Mouse (Mus musculus): ENCODE results near the gene Olfr1414.
"Not testable (repeated sequence)": the region's sequence is repeated elsewhere in the genome, so short reads cannot be mapped to it uniquely, and the experiment has no call there.

Olfr1414 gene

GRCm38 (mm10) chr1:92518561-92518960 lies at the start of gene Olfr1414:
Olfr1414 (minus strand) TSS chr1:92518661.
- no peak for DNase-seq (ENCODE audit: low spot score)

DNA sequence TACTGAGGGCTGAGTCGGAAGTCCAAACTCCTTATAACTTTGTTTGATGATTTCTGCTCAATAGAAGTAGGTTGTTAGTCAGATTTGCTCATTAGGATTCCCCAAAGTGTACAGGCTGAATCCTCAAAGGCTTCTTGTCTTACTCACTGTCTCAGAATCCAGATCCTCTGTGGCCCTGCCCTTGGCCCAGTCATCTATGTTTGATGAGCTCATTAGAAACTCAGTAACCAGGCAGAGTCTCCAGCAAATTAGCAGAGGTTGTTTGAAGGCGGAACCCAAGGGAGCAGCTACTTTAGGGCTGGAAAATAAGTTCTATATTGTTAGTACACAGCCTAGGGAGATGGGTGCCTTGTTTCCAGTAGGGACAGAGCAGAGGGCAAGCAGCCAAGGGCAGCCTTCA lies 27.5 kb upstream of the Olfr1414 start:
- no peak for DNase-seq (ENCODE audit: low spot score)

DNA sequence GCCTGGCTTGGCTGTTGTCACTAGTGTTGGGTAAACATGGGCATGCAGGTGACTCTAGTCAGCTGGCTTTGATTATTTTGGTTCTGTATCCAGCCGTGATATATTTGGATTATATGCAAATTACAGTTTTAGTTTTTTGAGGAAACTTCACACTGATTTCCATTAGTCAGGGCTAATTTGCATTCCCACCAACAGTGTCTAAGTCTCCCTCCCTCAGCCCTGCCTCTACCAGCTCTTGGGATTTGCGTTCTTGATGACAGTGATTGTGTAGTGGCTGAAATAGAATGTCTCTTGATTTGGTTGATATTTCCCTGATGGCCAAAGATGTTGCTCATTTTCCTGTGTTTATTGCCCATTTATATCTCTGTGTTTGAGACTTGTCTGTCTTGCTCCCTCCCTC lies 20.6 kb upstream of the Olfr1414 start:
- DNase-seq (ENCODE audit: low spot score): no peak

GRCm38 (mm10) chr1:92536972-92537371 lies 18.5 kb upstream of the Olfr1414 start:
- no peak for DNase-seq (ENCODE audit: low spot score)

DNA sequence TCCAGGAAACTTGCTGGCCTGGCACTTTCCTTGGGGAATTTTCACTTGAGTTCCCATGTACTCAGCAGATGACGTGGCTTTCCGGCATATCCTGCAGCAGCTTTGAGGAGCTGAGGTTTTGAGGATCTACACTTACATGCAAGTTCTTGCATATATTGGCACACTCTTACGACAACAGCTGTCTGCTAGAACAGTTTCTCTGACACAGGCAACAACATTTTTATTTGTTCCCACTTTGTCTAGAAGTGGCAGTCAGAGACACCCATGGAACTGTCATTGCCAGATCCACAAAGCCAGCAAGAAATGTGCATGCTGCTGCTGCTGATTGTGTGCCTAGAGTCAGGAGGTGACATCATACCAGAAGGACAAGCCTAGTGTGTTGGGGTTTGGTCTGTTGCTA lies 5.3 kb upstream of the Olfr1414 start:
- no peak for DNase-seq (ENCODE audit: low spot score)

DNA sequence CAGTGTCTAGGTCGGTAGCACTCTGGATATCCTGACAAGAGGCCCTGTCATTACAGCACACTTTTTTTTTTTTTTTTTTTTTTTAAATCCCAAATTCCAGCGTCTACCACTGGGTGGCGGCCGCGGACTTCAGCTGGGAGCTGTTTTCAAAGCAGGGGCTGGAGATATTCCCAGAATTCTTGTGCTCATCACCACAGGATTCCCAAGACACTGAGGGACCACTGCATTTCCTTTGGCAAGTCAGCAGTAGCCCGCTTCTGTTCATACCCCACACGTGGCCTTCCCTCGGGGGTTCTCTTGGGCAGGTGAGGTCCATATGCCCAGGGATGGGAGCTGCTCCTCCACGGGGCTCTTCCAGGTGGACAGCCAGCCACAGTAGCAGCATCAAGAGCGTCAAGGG lies 2.9 kb upstream of the Olfr1414 start:
- peak; percentile 43 for DNase-seq (ENCODE audit: low spot score)

DNA sequence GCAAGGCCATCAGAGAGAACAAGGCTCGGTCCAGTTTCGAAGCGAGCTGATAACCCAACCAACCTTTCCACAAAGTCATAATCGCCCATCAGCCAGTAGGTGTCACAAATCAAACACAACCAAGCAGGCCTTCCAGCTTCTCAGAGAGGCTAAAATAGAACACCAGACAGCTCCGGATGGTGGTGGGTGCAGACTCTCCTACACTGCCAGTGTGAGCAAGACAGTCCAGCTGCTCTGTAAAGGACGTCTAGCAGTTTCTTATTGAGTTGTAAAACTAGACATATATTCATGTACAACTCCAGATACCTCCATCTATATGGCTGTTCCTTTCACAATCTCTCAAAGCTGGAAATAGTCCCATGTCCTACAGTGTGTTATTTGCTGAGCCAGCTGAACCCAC lies 585 bp upstream of the Olfr1414 start:
- DNase-seq (ENCODE audit: low spot score): peak; percentile 29

- DNase-seq (ENCODE audit: low spot score): no peak
Measured at GRCm38 (mm10) chr1:92515390-92515789, 3.1 kb downstream of the Olfr1414 start.

DNA sequence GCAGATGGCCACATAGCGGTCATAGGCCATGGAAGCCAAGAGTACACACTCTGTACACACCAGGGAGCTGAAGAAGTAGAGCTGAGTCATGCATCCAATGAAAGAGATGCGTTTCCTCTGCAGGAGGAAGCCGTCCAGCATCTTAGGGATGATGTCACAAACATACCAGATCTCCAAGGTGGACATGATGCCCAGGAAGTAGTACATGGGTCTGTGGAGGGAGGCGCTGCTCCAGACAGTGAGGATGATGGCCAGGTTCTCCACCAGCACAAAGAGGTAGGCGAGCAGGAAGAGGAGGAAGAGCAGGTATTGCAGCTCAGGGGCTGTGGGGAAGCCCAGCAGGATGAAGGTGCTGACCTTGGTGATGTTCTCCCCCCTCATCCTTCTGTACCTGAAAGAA lies 6.8 kb downstream of the Olfr1414 start:
- not testable (repeated sequence) for DNase-seq (ENCODE audit: low spot score)

GRCm38 (mm10) chr1:92496001-92496400 lies 22.5 kb downstream of the Olfr1414 start, which contains the start of gene Olfr1415:
Olfr1415 (minus strand) TSS chr1:92496101.
- DNase-seq (ENCODE audit: low spot score): no peak

DNA sequence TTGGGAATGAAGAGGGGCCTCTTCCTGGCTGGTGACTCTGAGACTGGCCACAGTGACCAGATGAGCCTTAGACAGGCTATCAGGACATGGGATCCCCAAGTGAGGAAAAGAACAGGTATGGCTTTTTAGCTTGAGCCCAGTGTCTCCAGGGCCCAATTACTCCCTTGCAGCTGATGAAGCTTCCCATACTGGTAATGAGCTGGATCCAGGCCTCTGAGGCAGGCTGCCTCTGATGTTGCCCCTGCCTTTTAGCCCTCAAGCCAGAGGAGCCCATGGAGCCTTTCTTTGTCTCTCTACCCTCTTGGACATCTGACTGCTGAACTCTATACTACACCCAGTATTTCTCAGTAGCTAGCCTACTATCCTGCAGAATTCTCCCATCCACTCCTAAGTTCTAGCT lies 33.4 kb downstream of the Olfr1414 start, which contains the start of gene Olfr1416:
Olfr1416 (minus strand) TSS at position 101 of the 400 bp plus-strand sequence.
- no peak for DNase-seq (ENCODE audit: low spot score)

DNA sequence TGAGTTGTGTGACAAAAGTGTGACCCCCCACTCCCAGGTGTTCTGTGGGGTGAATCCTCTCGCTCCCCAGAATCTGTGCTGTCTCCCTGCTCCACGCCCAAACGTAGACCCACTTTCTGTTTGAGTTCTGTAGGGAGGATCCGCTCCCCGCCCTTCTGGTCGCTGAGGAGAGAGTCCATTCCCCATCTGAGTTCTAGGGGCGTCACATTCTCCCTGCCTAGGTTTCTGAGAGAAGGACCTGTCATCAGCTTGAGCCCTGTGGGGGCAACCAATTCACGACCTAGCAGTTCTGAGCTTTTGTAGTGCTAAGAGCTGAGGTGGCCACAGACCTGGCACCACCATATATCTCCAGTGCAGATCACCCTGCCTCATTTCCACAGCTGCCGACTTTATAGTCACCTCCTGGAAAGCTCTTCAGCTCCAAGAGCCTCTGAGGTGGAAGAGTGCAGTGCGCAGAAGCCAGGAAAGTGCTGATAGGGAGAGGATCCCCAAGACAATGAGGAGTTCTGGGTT lies 44.3 kb downstream of the Olfr1414 start:
- DNase-seq (ENCODE audit: low spot score): no peak

DNA sequence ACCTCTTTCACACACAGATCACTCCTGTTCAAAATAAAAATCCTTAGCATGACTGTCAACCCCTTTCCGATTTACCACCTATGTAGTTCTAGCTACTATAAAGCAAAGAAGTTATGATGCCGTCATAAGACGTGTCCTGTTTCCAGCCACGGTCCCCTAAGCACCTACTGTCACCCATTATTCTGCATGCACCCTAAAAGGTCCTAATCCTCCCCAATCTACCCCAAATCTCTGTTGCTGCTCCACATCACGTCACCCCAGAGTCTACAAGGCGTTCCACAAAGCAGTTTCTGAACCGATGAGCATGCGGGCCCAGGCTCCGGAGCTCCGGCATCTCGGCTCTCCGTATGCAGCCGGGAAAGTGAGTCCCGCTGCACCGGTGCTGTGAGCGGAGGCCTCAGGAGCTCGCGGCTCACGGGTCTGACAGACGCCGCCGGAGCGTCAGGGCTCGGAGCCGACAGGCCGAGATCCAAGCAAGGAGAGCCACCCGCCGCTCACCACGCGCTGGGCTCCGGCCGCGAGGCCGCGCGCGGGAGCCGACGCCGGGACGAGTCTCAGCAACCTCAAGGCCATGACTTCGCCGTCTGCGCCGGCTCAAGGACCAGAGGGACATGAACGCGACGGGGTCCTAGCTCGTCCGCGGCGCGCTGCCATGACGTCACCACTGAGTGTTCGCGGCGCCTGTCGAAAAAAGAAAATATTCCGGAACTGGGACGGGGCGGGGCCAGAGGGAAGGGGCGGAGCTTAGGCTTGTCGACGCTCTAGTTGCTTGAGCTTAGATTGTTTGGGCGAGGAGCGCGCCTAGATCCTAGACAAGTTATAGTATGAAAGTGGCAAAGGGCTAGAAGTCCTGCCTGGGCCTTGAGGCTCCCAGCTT lies 45.1 kb downstream of the Olfr1414 start, which contains the start of gene Ndufa10:
Ndufa10 (minus strand) TSS at position 696 of the 877 bp plus-strand sequence.
- DNase-seq (ENCODE audit: low spot score): peak; percentile 93

DNA sequence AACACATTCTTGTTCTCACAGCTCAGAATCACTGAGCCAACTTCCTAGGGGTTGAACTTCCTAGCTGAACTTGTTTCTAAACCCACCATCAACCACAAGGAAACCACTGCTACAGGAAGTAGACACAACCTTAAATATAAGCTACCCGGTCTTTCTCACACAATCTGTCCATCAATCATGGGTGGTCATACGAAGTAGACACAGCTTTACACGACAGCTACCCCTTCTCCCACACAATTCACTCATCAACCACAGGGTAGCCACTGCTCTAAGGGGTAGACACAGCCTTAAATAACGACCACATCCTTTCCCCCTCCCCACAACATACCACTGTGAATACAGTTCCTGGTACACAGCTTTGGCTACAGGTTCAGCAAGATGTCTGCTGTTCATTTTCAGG lies 49.6 kb downstream of the Olfr1414 start:
- no peak for DNase-seq (ENCODE audit: low spot score)

GRCm38 (mm10) chr1:92458416-92458815 lies 60.0 kb downstream of the Olfr1414 start:
- no peak for DNase-seq (ENCODE audit: low spot score)

DNA sequence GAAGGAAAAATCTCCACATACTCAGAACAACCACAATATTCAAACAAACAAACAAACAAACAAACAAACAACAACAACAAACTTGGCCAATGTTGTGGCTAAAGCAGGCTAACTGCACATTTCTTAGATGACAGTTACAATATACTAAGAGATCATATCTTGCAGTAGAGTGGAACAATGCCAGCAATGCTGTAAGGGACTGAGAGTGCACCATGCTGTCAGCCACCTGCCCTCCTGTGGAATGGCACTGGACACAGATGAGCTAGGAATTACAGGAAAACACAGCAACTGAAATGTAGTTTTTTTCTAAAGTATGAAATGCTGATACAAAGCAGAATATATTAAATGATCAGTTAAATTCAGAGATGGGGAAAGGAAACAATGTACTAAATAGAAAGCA lies 60.7 kb downstream of the Olfr1414 start:
- no peak for DNase-seq (ENCODE audit: low spot score)
